Mouse (Mus musculus) kidney, postnatal 14 days (tissue): ENCODE data around the gene Ran.

Experiments used
- DNase-seq: peaks from one replicate; pipeline ENCODE4 v3.0.0; 2022; ENCODE audit warnings: mixed read lengths

The Ran gene

GRCm38 (mm10) chr5:129015540-129015939, 4.3 kb upstream of the Ran start:
- DNase-seq: no peak

DNA sequence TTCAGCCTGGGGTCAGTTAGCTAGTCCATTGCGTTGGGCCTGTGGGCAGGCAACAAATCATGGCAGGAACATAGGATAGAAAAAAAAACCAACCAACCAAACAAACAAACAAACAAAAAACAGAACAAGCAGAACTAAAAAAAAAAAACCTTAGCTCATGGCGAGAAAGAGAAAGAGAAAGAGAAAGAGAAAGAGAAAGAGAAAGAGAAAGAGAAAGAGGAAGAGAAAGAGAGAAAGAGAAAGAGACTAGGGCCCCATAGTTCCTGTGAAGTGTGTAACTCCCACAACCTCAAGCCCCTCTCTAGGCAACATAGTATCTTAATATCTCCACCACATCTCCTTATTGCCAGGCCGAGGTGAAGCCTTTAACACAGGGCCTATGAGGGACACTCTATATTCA, 3.5 kb upstream of the Ran start:
- no peak for DNase-seq

DNA sequence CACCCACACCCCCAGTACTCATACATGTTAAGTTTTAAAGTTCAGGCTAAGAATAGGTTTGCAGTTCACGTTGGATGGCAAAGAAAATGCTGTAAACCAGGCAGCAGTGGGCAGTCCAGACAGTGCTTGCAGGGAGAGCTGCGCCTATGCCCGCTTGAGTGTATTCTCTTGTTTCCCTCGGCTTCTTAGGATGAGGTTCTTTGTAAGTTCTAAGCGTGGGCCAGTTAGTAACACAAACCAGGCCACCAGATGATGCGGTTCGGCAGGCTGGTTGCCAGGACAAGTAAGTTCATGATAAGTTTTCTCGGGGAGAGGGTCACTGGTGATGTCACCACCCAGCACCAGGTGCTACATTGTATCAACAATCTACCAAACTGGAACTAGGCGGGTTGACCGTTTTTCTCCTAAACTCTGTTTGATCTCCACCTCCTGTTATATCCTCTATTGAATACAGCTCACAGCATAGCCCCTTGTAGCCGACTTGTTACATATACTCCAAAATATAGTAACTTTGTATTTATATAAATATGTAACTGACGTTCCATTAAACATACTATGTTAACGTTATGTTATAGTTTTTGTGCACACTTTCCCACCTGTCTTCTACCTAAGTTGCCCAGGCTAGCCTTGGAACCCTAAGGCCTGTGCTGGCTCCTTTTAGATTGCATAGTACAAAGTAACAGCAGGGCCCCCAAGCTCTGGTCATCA, 933 bp upstream of the Ran start:
- DNase-seq: no peak

GRCm38 (mm10) chr5:129020300-129020668, 415 bp downstream of the Ran start:
- DNase-seq: no peak

DNA sequence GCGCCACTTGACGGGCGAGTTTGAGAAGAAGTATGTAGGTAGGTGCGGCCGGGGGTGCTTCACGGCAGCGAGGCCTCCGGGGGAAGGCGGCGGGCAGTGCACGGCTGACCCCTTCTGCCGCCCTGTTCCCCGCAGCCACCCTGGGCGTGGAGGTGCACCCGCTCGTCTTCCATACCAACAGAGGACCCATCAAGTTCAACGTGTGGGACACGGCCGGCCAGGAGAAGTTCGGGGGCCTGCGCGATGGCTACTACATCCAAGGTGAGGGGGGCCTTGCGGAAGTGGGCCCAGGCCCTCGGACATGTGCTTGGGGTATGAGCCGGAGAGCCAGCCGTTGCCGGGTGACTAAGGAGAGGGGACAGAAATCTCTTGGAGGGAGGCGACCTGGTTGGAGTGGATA, 862 bp downstream of the Ran start:
- DNase-seq: peak; percentile 32

GRCm38 (mm10) chr5:129025048-129025447, 5.2 kb downstream of the Ran start:
- DNase-seq: no peak

DNA sequence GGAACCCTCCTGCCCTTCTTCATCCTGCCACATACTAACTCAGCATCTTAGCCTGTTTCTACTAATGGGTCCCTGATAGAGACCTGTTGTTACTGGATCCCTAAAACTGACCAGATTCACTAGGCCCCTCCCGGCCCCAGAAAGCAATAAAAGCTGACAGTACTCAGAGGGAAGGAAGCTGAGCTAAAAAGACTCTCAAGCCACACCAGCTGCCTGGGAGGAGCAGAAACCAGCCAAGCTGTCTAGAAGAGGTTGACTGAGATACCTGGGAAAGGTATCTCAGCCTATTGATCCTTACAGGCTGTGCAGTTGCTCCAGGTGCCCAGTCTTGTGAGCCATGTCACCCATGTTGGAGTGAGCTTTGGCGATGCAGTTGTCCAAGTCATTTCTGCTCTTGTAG, 5.9 kb downstream of the Ran start:
- DNase-seq: no peak

DNA sequence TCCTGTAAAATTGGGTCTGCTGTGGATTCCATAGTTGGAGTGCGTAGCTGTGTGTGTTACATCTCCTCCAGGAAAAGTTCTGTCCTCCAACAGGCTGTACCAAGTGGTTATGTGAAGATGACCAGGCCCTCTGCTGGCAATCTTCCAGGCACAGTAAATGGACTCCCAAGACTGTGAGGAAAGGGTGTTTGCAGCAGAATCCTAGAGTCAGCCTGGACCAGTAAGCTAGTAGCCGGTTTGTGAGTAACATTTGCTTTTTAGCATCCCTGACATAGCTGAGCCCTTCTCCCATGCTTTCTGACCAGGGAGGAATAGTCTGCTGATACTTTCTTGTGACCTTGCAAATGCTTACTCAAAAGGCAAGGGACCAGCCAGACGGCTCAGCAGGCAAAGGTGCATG, 6.3 kb downstream of the Ran start:
- no peak for DNase-seq

DNA sequence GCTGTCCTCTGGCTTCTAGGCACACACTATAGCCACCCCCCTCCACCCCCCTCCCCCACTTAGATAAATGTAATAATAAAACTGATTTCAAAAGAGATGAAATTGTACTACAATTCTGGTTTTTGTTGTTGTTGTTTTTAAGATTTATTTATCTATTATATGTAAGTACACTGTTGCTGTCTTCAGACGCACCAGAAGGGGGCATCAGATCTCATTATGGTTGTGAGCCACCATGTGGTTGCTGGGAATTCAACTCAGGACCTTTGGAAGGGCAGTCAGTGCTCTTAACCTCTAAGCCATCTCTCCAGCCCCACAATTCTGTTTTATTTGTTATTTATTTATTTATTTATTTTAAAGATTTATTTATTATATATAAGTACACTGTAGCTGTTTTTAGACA, 6.8 kb downstream of the Ran start:
- DNase-seq: no peak

GRCm38 (mm10) chr5:129029131-129029723, 9.4 kb downstream of the Ran start:
- no peak for DNase-seq

DNA sequence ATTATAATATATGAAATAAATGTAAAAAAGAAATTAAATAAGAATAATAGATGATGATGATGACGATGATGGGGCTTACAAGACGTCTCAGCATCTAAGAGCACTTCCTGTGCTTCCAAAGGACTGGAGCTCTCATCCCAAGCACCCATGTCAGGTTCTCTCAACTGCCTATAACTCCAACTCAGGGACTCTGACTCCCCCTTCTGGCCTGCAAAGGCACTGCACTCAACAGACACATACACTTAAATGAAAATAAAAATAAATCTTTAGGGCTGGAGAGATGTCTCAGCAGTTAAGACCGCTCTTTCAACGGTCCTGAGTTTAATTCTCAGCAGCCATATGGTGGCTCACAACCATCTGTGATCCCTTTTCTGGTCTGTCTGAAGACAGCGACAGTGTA, 16.8 kb downstream of the Ran start:
- DNase-seq: no peak

DNA sequence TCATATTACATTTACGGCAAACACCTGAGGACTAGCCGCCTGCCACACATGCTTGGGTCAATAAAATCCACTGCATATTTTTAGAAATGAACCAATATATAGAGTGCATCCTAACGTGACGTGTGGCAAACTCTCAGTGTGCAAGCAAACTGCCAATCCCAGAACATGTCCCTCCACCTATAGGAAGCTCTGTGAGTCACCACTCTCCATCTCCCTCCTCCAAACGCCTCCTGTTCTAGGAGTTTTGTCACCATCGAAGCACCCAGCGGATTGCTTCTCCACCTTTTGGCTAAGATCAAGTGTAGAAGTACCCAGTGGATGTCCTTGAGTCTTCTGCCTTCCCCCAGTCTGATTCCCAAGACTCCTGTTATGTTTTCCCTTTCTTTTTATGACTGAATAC, 17.9 kb downstream of the Ran start:
- no peak for DNase-seq

DNA sequence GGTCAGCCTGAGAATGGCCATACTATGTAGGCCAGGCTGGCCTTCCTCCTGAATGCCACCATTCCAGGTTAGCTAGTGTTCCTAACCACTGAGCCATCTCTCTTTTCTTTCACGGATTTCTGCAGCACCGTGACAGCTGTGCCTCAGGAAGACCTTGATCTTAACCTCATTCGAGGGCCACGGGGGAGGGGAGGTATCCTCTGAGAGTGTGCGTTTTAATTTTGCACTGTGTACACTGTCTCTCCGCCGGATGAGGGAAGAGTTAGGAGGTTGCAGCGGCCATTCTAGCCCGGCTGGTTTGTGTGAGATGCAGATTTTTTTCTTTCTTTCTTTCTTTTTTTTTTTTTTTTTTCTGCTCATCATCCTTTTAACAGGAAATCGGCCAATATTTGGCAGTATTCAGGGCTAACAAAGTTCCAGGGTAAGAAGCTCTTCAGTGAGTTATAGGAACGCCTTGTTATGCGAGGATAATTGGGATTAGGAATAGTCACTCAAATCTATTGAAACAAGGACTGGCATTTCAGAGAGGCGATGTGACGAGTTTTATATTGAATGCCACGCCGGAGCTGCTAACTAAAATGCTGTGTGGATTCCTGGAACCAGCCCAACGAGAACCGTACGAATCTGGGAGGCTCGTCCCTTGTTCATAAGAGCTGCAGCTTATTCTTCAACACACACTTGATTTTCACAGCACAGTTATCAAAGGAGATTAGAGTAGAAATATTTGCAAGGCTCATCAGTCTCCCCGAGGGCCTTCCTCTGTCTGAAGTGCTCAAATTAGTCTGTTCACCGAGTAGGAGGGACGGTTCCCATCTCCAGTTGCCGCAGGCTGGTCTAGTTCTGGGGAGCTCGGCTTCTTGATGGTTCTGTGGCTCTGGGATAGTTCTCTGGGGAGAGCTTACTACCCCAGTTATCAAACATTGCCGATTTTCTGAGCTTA, 26.0 kb downstream of the Ran start:
- no peak for DNase-seq

DNA sequence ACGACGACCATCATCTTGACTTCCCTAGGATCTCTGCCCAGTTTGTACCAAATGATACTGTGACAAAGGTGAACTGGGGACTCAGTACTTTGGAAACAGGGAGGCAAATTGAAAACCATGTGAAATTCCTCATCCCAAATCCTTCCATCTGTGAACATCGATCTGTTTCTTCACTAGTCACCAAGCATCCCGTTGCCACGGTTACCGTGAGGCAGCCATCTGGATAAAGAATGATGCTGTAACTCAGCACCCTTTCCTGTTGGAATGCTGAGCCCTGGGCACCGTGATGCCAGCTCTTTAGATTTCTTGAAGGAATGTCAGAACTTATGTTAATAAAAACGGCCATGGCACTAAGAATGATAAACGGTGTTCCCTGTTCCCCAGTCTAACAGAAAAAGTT, 29.5 kb downstream of the Ran start:
- no peak for DNase-seq

- no peak for DNase-seq
Observed at GRCm38 (mm10) chr5:129051910-129052309, 32.0 kb downstream of the Ran start.

DNA sequence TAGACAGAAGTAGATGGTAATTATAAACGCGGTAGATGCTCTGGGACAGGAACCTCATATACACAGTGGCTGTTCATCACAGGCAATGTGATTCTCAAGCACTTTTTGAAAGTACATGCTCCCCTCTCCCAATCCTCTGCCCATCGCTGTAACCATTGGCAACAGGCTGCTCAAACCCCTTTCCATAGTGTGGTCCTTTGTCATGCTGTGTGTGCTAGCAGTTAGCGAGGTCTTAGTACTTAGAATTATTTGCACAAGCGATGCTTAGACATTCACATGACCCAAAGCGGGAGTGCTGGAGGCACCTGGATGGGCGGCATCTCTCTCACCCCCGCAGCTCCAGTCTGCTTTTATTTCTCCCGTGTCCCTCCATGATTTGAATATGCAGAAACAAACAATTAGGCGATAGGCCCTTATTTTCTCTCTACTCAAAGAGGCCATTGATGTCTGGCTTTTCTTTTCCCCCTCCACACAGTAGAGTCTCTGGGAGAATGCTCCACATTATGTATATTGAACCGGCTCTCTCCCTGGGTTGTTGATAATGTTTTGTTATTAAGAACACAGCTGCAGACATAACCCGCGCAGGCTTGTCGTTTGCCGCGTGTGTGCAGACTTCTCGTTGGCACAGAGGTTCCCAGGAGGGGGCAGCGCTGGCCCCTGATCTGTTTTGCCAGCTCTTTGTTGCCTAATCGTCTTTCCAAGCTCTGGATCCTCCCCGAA, 32.9 kb downstream of the Ran start:
- no peak for DNase-seq

DNA sequence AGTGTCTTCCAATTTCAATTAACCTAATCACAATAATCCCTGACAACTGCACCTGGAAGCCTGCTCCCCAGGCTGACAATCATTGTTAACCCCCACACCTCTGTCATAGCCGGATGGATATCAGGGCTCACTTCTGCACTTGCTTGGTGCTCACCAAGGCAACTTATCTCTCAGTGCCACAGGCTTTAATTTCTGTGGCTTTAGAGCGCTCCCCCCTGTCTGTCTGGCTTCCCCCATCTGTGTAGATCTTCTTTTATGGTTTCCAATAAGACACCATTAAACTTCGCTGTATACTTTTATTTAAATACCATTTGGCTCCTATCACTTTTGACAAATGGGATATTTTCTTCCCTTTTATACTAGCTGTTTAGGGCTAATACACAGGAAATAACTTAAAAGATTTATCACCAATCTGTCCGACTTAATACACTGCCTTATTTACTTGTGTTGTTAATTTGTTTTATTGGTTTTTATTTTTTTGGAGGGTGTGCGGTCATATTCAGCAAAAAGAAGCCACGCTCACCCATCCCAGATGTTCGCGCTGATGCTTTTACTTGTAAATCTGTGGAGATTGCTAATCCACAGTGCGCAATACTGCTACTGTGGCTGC, 34.9 kb downstream of the Ran start:
- DNase-seq: peak; percentile 11

- no peak for DNase-seq
Observed at GRCm38 (mm10) chr5:129059116-129059515, 39.2 kb downstream of the Ran start.

DNA sequence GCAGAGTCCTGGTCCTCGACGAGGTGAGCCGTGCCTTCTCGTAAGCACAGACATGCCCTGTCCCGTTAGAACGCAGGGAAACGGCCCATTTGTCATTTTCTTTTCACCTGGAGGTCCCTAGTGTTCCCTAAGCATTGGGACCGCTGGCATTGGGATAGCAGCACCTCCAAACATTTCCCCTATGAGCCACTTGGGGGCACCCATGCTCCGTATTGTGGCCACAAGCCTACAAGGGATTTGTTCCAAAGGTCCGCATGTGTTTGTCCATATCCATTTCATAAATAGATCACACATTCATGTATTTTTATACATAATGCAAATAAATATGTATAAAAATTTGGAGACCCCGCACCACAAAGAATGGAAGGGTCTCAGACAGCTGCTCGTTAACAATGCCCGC, 41.7 kb downstream of the Ran start:
- DNase-seq: peak; percentile 71

DNA sequence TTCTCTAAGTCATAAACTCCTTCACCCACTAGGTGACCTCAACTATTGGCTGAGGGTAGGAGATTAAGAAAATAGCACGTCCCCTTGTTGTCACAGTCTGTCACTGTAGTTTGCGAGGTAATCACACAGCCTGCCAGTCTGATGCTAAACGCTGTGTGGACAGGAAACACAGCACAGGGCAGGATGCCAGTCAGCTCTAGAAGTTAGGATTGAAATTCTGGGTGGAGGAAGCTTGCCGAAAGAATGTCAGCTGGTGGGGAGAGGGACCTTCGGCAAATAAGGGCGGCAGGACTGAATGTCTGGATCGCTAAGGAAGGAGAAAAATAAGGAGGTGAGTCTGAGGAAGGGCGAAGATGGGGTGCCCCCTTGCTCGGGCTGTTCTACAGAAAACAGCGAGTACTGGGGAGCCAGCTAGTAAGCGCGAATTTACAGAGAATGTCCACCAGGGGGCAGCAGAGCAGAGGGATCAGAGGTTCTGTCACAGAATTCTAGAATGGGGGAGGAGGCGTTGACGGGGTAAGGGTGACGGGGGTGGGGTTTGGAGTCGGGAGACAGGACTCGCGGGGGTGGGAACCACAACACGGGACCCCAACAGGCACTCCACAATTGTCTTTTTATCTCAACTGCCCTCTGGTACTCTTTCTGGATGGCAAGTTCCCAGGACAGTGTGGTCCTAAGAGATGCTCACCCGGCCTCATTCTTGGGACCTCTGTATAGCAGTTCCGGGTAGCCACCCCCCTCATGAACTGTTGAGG, 43.3 kb downstream of the Ran start:
- peak; percentile 75 for DNase-seq

- DNase-seq: no peak
Observed at GRCm38 (mm10) chr5:129063792-129064087, 43.9 kb downstream of the Ran start.

DNA sequence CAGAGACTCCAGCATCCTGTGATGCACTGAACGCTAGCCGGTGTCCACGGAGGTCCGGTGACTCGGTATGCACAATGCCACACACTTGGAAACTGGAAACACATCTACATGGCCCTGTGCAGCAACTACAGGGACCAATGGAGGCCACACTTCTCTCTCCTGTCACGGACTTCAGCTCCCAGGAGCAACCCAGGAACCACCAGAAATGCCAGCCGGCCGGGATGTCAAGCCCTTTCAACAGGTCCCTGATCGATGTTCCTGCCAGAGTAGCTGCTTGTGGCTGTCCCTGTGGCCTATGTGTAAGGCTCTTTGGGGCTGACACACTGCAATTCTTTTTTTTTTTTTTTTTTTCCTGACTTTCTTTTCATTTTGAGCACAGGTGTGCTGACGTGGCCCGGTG, 44.3 kb downstream of the Ran start:
- DNase-seq: no peak
